Mouse (Mus musculus): ENCODE results near the gene Tmem163.

The Tmem163 gene

GRCm38 (mm10) chr1:127651564-127651963 lies 27.8 kb downstream of the Tmem163 start:
- no peak for DNase-seq (ENCODE audit: extremely low read depth, low read depth)

- no peak for DNase-seq (ENCODE audit: extremely low read depth, low read depth)
These were observed 36.2 kb downstream of the Tmem163 start for GRCm38 (mm10) chr1:127642976-127643769.

GRCm38 (mm10) chr1:127637917-127638316 lies 41.4 kb downstream of the Tmem163 start:
- DNase-seq (ENCODE audit: extremely low read depth, low read depth): no peak

- DNase-seq (ENCODE audit: extremely low read depth, low read depth): no peak
These were observed 52.2 kb downstream of the Tmem163 start for GRCm38 (mm10) chr1:127627151-127627550.

- no peak for DNase-seq (ENCODE audit: extremely low read depth, low read depth)
These were observed 53.6 kb downstream of the Tmem163 start for GRCm38 (mm10) chr1:127625577-127626362.

GRCm38 (mm10) chr1:127622349-127622748 lies 57.0 kb downstream of the Tmem163 start:
- DNase-seq (ENCODE audit: extremely low read depth, low read depth): no peak

GRCm38 (mm10) chr1:127619036-127619435 lies 60.3 kb downstream of the Tmem163 start:
- no peak for DNase-seq (ENCODE audit: extremely low read depth, low read depth)

- DNase-seq (ENCODE audit: extremely low read depth, low read depth): no peak
These were observed 69.0 kb downstream of the Tmem163 start for GRCm38 (mm10) chr1:127610378-127610777.

GRCm38 (mm10) chr1:127609814-127610213 lies 69.5 kb downstream of the Tmem163 start:
- DNase-seq (ENCODE audit: extremely low read depth, low read depth): no peak

- DNase-seq (ENCODE audit: extremely low read depth, low read depth): no peak
These were observed 71.0 kb downstream of the Tmem163 start for GRCm38 (mm10) chr1:127608326-127608725.

GRCm38 (mm10) chr1:127603697-127604631 lies 75.4 kb downstream of the Tmem163 start:
- no peak for DNase-seq (ENCODE audit: extremely low read depth, low read depth)

- DNase-seq (ENCODE audit: extremely low read depth, low read depth): no peak
These were observed 83.2 kb downstream of the Tmem163 start for GRCm38 (mm10) chr1:127596143-127596542.

GRCm38 (mm10) chr1:127595735-127596134 lies 83.6 kb downstream of the Tmem163 start:
- DNase-seq (ENCODE audit: extremely low read depth, low read depth): no peak

GRCm38 (mm10) chr1:127589542-127589941 lies 89.8 kb downstream of the Tmem163 start:
- DNase-seq (ENCODE audit: extremely low read depth, low read depth): no peak

- DNase-seq (ENCODE audit: extremely low read depth, low read depth): no peak
These were observed 92.3 kb downstream of the Tmem163 start for GRCm38 (mm10) chr1:127587071-127587470.

GRCm38 (mm10) chr1:127586156-127586555 lies 93.2 kb downstream of the Tmem163 start:
- no peak for DNase-seq (ENCODE audit: extremely low read depth, low read depth)

GRCm38 (mm10) chr1:127577981-127578380 lies 101.4 kb downstream of the Tmem163 start:
- DNase-seq (ENCODE audit: extremely low read depth, low read depth): no peak

GRCm38 (mm10) chr1:127577083-127577482 lies 102.3 kb downstream of the Tmem163 start:
- no peak for DNase-seq (ENCODE audit: extremely low read depth, low read depth)

GRCm38 (mm10) chr1:127576563-127576962 lies 102.8 kb downstream of the Tmem163 start:
- DNase-seq (ENCODE audit: extremely low read depth, low read depth): no peak

GRCm38 (mm10) chr1:127576143-127576542 lies 103.2 kb downstream of the Tmem163 start:
- DNase-seq (ENCODE audit: extremely low read depth, low read depth): no peak

GRCm38 (mm10) chr1:127575692-127576091 lies 103.7 kb downstream of the Tmem163 start:
- no peak for DNase-seq (ENCODE audit: extremely low read depth, low read depth)

Measured in MEL-GATA-1-ER (cell line).